Mouse (Mus musculus): ENCODE data around the gene Gm5244.

GRCm38 (mm10) chr19:12893424-12893823, 46.9 kb downstream of the Gm5244 start, which contains the start of gene Olfr1446:
- no peak for TF ChIP-seq CTCF (IDR thresholded peaks at IDR 0.05; ENCODE audit: low read depth)
- TF ChIP-seq EP300 (IDR thresholded peaks at IDR 0.05; ENCODE audit: low read depth), result no peak
